Mouse (Mus musculus) limb, embryonic 14.5 days (tissue): ENCODE results near the gene Sirt2. TPM values are rescaled to one million over a fixed set of nuclear protein-coding genes. Genes with fewer than 3 reads are reported as not detected.

Experiments
- ATAC-seq: fragments of 200-750 bp; cut with Nextera tagmentation; 2 replicates; pipeline ENCODE4 v1.8.0; 2017; ENCODE audit warnings: low read depth, moderate number of reproducible peaks, moderate TSS enrichment; ENCODE audit not compliant: low FRiP score
- DNase-seq: peaks from one replicate; pipeline ENCODE4 v3.0.0-alpha.2; 2015; ENCODE audit warnings: low spot score
- H3K27ac ChIP-seq: fragments of 300-500 bp; sonication (generic); replicated peaks from 2 replicates; pipeline ENCODE4 v1.5.1; 2014; ENCODE audit warnings: low read depth, mild to moderate bottlenecking, low read length, moderate library complexity, mixed read lengths
- H3K27me3 ChIP-seq: fragments of 300-500 bp; sonication (generic); 2 replicates; pipeline ENCODE4 v1.6.1; 2014; ENCODE audit warnings: low read length, mixed read lengths; ENCODE audit not compliant: control insufficient read depth, insufficient read depth
- H3K36me3 ChIP-seq: fragments of 300-500 bp; sonication (generic); 2 replicates; pipeline ENCODE4 v1.6.1; 2014; ENCODE audit warnings: mild to moderate bottlenecking, low read length, moderate library complexity, mixed read lengths; ENCODE audit not compliant: control insufficient read depth, insufficient read depth
- H3K4me1 ChIP-seq: fragments of 300-500 bp; sonication (generic); 2 replicates; pipeline ENCODE4 v1.6.1; 2014; ENCODE audit warnings: antibody characterized with exemption, low read length, mixed read lengths; ENCODE audit not compliant: control insufficient read depth, insufficient read depth
- H3K4me2 ChIP-seq: fragments of 300-500 bp; sonication (generic); replicated peaks from 2 replicates; pipeline ENCODE4 v1.6.1; 2014; ENCODE audit warnings: low read depth, mild to moderate bottlenecking, low read length, moderate library complexity; ENCODE audit not compliant: severe bottlenecking
- H3K4me3 ChIP-seq: fragments of 300-500 bp; sonication (generic); replicated peaks from 2 replicates; pipeline ENCODE4 v1.5.1; 2014; ENCODE audit warnings: low read length
- H3K9ac ChIP-seq: fragments of 300-500 bp; sonication (generic); 2 replicates; pipeline ENCODE4 v1.6.1; 2014; ENCODE audit warnings: mild to moderate bottlenecking, low read depth, low read length, moderate library complexity; ENCODE audit not compliant: severe bottlenecking
- H3K9me3 ChIP-seq: fragments of 300-500 bp; sonication (generic); 2 replicates; pipeline ENCODE4 v1.6.1; 2016; ENCODE audit warnings: low read length; ENCODE audit not compliant: control insufficient read depth
- POLR2A ChIP-seq: fragments of 200-500 bp; IDR thresholded peaks from 2 replicates; pipeline ENCODE4 v1.8.0; 2012; ENCODE audit warnings: inconsistent platforms, mild to moderate bottlenecking, moderate library complexity, borderline replicate concordance; ENCODE audit not compliant: insufficient read depth, insufficient read length; ENCODE audit errors: extremely low read depth
- WGBS: fragments of 180-500 bp; shearing (Covaris S2); extraction: QIAGEN DNeasy Blood & Tissue Kit; methylation state at CpG from one replicate; pipeline ENCODE4 v1.1.7; 2014; 5-methylcytosine and 5-hydroxymethylcytosine counted together
- polyA plus RNA-seq, 2 experiments: library from polyadenylated mRNA; depleted of rRNA in 1 of 2; stranded (reverse) in 1 of 2; unstranded in 1 of 2; fragments of >200 nt; fragmentation: Nextera tagmentation in 1 of 2; extraction: Ambion mirVana in 1 of 2; gene quantifications; 2 replicates each; pipeline versions ENCODE4 v1.2.1 to v1.2.3; 2012 to 2014

The Sirt2 gene
- polyA plus RNA-seq, 2 experiments = 73.7 to 107 TPM

GRCm38 (mm10) chr7:28833723-28834347 is 67.3 kb downstream of the Sirt2 start, which contains the start of gene Lgals4:
Gene Lgals4 (plus strand): TSS chr7:28833854.
- Histone ChIP-seq H3K4me2 (no peak within 1 kb of the TSS), H3K9ac (no peak within 1 kb of the TSS), H3K9me3 (no peaks in the 10 kb centered on the region), H3K4me3 (no peak within 1 kb of the TSS), H3K27me3 (no peaks in the 10 kb centered on the region), H3K36me3 (peaks cover 29% of the 10 kb centered on the region), H3K27ac (no peak within 1 kb of the TSS), H3K4me1 (no peaks in the 10 kb centered on the region)
- DNase-seq (no peak), ATAC-seq (no peak)
- 85% methylated on average over 6 of the region's 6 CpGs for WGBS
- TF ChIP-seq POLR2A = no peak

GRCm38 (mm10) chr7:28836936-28837335 is 70.4 kb downstream of the Sirt2 start:
- Histone ChIP-seq H3K27me3 (no peaks in the 10 kb centered on the region), H3K4me2 (no peak overlapping the region), H3K36me3 (peaks cover 4% of the 10 kb centered on the region), H3K9me3 (no peaks in the 10 kb centered on the region), H3K27ac (no peak overlapping the region), H3K9ac (no peak overlapping the region), H3K4me1 (no peaks in the 10 kb centered on the region), H3K4me3 (no peak overlapping the region)
- WGBS = 80% methylated on average over 5 of the region's 5 CpGs
- no peak for TF ChIP-seq POLR2A
- DNase-seq = no peak
- ATAC-seq = no peak

Other genes starting within 250 kb of the Sirt2 start
- gene Ifnl3, start 243.9 kb upstream of the Sirt2 start, polyA plus RNA-seq (2012; rRNA removed) = not detected in 2 replicates
- gene Ifnl3, start 243.9 kb upstream of the Sirt2 start, polyA plus RNA-seq (2014; fragmentation: Nextera tagmentation; extraction: Ambion mirVana) = not detected in 2 replicates
- 0.14 and 0.85 TPM in 2 replicates for gene Sycn, start 225.8 kb upstream of the Sirt2 start, polyA plus RNA-seq (2012; rRNA removed)
- gene Sycn, start 225.8 kb upstream of the Sirt2 start, polyA plus RNA-seq (2014; fragmentation: Nextera tagmentation; extraction: Ambion mirVana) = not detected in 2 replicates
- gene Nccrp1, start 219.5 kb upstream of the Sirt2 start, polyA plus RNA-seq (2012; rRNA removed) = not detected in 2 replicates
- gene Nccrp1, start 219.5 kb upstream of the Sirt2 start, polyA plus RNA-seq (2014; fragmentation: Nextera tagmentation; extraction: Ambion mirVana) = not detected in 2 replicates
- 82.0 and 129 TPM in 2 replicates for gene Samd4b, start 168.6 kb upstream of the Sirt2 start, polyA plus RNA-seq (2012; rRNA removed)
- gene Samd4b, start 168.6 kb upstream of the Sirt2 start, polyA plus RNA-seq (2014; fragmentation: Nextera tagmentation; extraction: Ambion mirVana) = 33.0 and 35.1 TPM in 2 replicates
- 27.6 and 29.6 TPM in 2 replicates for gene Pak4, start 168.6 kb upstream of the Sirt2 start, polyA plus RNA-seq (2012; rRNA removed)
- 21.3 and 26.3 TPM in 2 replicates for gene Pak4, start 168.6 kb upstream of the Sirt2 start, polyA plus RNA-seq (2014; fragmentation: Nextera tagmentation; extraction: Ambion mirVana)
- 0.08 and 0.54 TPM in 2 replicates for gene Acp7, start 135.4 kb upstream of the Sirt2 start, polyA plus RNA-seq (2012; rRNA removed)
- gene Acp7, start 135.4 kb upstream of the Sirt2 start, polyA plus RNA-seq (2014; fragmentation: Nextera tagmentation; extraction: Ambion mirVana) = 0.10 TPM in 1 of 2 replicates, not detected in the other
- 19.5 and 24.0 TPM in 2 replicates for gene Fbxo27, start 73.9 kb upstream of the Sirt2 start, polyA plus RNA-seq (2012; rRNA removed)
- gene Fbxo27, start 73.9 kb upstream of the Sirt2 start, polyA plus RNA-seq (2014; fragmentation: Nextera tagmentation; extraction: Ambion mirVana) = 7.4 and 9.0 TPM in 2 replicates
- 34.8 and 43.3 TPM in 2 replicates for gene Fbxo17, start 49.9 kb upstream of the Sirt2 start, polyA plus RNA-seq (2012; rRNA removed)
- 25.6 and 29.0 TPM in 2 replicates for gene Fbxo17, start 49.9 kb upstream of the Sirt2 start, polyA plus RNA-seq (2014; fragmentation: Nextera tagmentation; extraction: Ambion mirVana)
- gene Mrps12, start 24.9 kb upstream of the Sirt2 start, polyA plus RNA-seq (2012; rRNA removed) = 82.6 and 92.6 TPM in 2 replicates
- gene Mrps12, start 24.9 kb upstream of the Sirt2 start, polyA plus RNA-seq (2014; fragmentation: Nextera tagmentation; extraction: Ambion mirVana) = 134 and 135 TPM in 2 replicates
- 32.6 and 38.1 TPM in 2 replicates for gene Sars2, start 24.7 kb upstream of the Sirt2 start, polyA plus RNA-seq (2012; rRNA removed)
- 22.0 and 22.3 TPM in 2 replicates for gene Sars2, start 24.7 kb upstream of the Sirt2 start, polyA plus RNA-seq (2014; fragmentation: Nextera tagmentation; extraction: Ambion mirVana)
- 0.06 and 0.24 TPM in 2 replicates for gene Ccer2, start 10.6 kb upstream of the Sirt2 start, polyA plus RNA-seq (2012; rRNA removed)
- 0.54 TPM in 1 of 2 replicates, not detected in the other for gene Ccer2, start 10.6 kb upstream of the Sirt2 start, polyA plus RNA-seq (2014; fragmentation: Nextera tagmentation; extraction: Ambion mirVana)
- 27.4 and 31.0 TPM in 2 replicates for gene Nfkbib, start 777 bp downstream of the Sirt2 start, polyA plus RNA-seq (2012; rRNA removed)
- gene Nfkbib, start 777 bp downstream of the Sirt2 start, polyA plus RNA-seq (2014; fragmentation: Nextera tagmentation; extraction: Ambion mirVana) = 37.4 and 41.9 TPM in 2 replicates
- gene Rinl, start 22.2 kb downstream of the Sirt2 start, polyA plus RNA-seq (2012; rRNA removed) = 2.3 and 2.5 TPM in 2 replicates
- 2.6 and 2.8 TPM in 2 replicates for gene Rinl, start 22.2 kb downstream of the Sirt2 start, polyA plus RNA-seq (2014; fragmentation: Nextera tagmentation; extraction: Ambion mirVana)
- 525 and 571 TPM in 2 replicates for gene Hnrnpl, start 41.8 kb downstream of the Sirt2 start, polyA plus RNA-seq (2012; rRNA removed)
- gene Hnrnpl, start 41.8 kb downstream of the Sirt2 start, polyA plus RNA-seq (2014; fragmentation: Nextera tagmentation; extraction: Ambion mirVana) = 208 and 225 TPM in 2 replicates
- gene Ech1, start 58.5 kb downstream of the Sirt2 start, polyA plus RNA-seq (2012; rRNA removed) = 165 and 172 TPM in 2 replicates
- gene Ech1, start 58.5 kb downstream of the Sirt2 start, polyA plus RNA-seq (2014; fragmentation: Nextera tagmentation; extraction: Ambion mirVana) = 176 and 200 TPM in 2 replicates
- gene Lgals4, start 67.1 kb downstream of the Sirt2 start, polyA plus RNA-seq (2012; rRNA removed) = 17.9 and 18.0 TPM in 2 replicates
- 5.9 and 7.0 TPM in 2 replicates for gene Lgals4, start 67.1 kb downstream of the Sirt2 start, polyA plus RNA-seq (2014; fragmentation: Nextera tagmentation; extraction: Ambion mirVana)
- 198 and 208 TPM in 2 replicates for gene Lgals7, start 97.1 kb downstream of the Sirt2 start, polyA plus RNA-seq (2012; rRNA removed)
- 37.9 and 48.4 TPM in 2 replicates for gene Lgals7, start 97.1 kb downstream of the Sirt2 start, polyA plus RNA-seq (2014; fragmentation: Nextera tagmentation; extraction: Ambion mirVana)
- gene Capn12, start 114.7 kb downstream of the Sirt2 start, polyA plus RNA-seq (2012; rRNA removed) = 0.19 and 0.25 TPM in 2 replicates
- 0.58 and 0.94 TPM in 2 replicates for gene Capn12, start 114.7 kb downstream of the Sirt2 start, polyA plus RNA-seq (2014; fragmentation: Nextera tagmentation; extraction: Ambion mirVana)
- gene Actn4, start 195.6 kb downstream of the Sirt2 start, polyA plus RNA-seq (2012; rRNA removed) = 268 and 299 TPM in 2 replicates
- gene Actn4, start 195.6 kb downstream of the Sirt2 start, polyA plus RNA-seq (2014; fragmentation: Nextera tagmentation; extraction: Ambion mirVana) = 295 and 304 TPM in 2 replicates
- 473 and 518 TPM in 2 replicates for gene Eif3k, start 215.1 kb downstream of the Sirt2 start, polyA plus RNA-seq (2012; rRNA removed)
- 450 TPM in 2 replicates for gene Eif3k, start 215.1 kb downstream of the Sirt2 start, polyA plus RNA-seq (2014; fragmentation: Nextera tagmentation; extraction: Ambion mirVana)
- 9.3 and 9.5 TPM in 2 replicates for gene Map4k1, start 215.3 kb downstream of the Sirt2 start, polyA plus RNA-seq (2012; rRNA removed)
- 6.4 and 7.0 TPM in 2 replicates for gene Map4k1, start 215.3 kb downstream of the Sirt2 start, polyA plus RNA-seq (2014; fragmentation: Nextera tagmentation; extraction: Ambion mirVana)